ENCODE assay signal across 25 mouse cellular contexts in the genomic region with DNA sequence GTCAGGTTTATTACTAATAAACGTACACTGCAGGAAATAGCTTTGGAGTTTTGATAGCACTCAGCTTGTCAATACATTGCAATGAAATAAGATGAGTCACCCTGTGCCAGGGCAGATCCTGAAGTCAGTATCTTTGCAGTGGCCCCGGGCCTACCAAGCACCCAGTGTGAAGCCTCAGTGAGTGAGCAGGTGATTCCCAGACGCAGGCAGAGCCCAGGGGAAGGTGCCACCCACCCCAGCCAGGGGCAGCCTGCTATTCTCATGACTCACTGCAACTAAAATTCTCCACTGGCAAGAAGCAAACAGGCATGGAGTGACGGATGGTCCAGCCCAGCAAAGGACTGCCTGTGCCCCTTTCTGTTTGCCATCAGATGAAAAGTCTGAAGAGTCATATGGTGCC.
DNase-seq lines count a peak whose midpoint lies in the region; ATAC-seq lines count a peak whose summit lies in the region.
"Had no signal": no experiment of that assay in that cellular context is flagged by ENCODE, and none has a peak within 500 bp of the region (broad histone marks: within the 10 kb centered on the region; RNA-seq: fewer than 3 reads in every experiment).

No protein-coding gene starts in this region.

- no peak overlapping the region for H3K4me3 ChIP-seq in heart, embryonic 13.5 days
- H3K4me3 ChIP-seq in intestine, embryonic 16.5 days (ENCODE audit: low read length) = no peak overlapping the region
- H3K4me3 ChIP-seq in forebrain, embryonic 10.5 days = no peak overlapping the region
- no peak overlapping the region for H3K4me3 ChIP-seq in midbrain, embryonic 16.5 days (ENCODE audit: low read depth, low read length)
- H3K4me3 ChIP-seq: embryonic facial prominence, embryonic 12.5 days; forebrain, embryonic 12.5 days; hindbrain, embryonic 13.5 days; limb, embryonic 15.5 days; neural tube, embryonic 15.5 days had no signal

- no peaks in the 10 kb centered on the region for H3K36me3 ChIP-seq in heart, embryonic 13.5 days
- no peaks in the 10 kb centered on the region for H3K36me3 ChIP-seq in intestine, embryonic 16.5 days (ENCODE audit: control insufficient read depth, insufficient read depth, low read length)
- H3K36me3 ChIP-seq in forebrain, embryonic 10.5 days (replicated peaks) = no peaks in the 10 kb centered on the region
- H3K36me3 ChIP-seq in midbrain, embryonic 16.5 days (ENCODE audit: control insufficient read depth, insufficient read depth, low read length) = no peaks in the 10 kb centered on the region
- H3K36me3 ChIP-seq: embryonic facial prominence, embryonic 12.5 days; forebrain, embryonic 12.5 days; hindbrain, embryonic 13.5 days; limb, embryonic 15.5 days; neural tube, embryonic 15.5 days had no signal

- no peak for DNase-seq in heart, postnatal 25 days (ENCODE audit: low spot score)
- peak; percentile 9 for DNase-seq in urinary bladder, postnatal 25 days (ENCODE audit: low spot score)
- no peak for DNase-seq in urinary bladder, adult 2 months (ENCODE audit: low spot score)
- DNase-seq in forebrain, embryonic 10.5 days (ENCODE audit: extremely low spot score, low spot score) = no peak
- DNase-seq: adrenal gland, adult 2 months; cerebellum, adult 2 months; cerebellum, postnatal 25 days; gastrocnemius, postnatal 36 days; heart, postnatal 14 days; kidney, postnatal 14 days; left cerebral cortex, postnatal 4 days; lung, adult 18-20 months; lung, postnatal 10 days; right cerebral cortex, adult 18-20 months; thymus, adult 2 months; thymus, postnatal 4 days had no signal

- ATAC-seq in heart, embryonic 13.5 days (ENCODE audit: extremely low read depth, insufficient number of reproducible peaks, low FRiP score, low TSS enrichment) = no peak
- ATAC-seq in intestine, embryonic 16.5 days = peak; percentile 51
- ATAC-seq in midbrain, embryonic 16.5 days = no peak

- no peak overlapping the region for H3K4me2 ChIP-seq in heart, embryonic 13.5 days
- H3K4me2 ChIP-seq in intestine, embryonic 16.5 days (ENCODE audit: low read depth, low read length) = no peak overlapping the region
- no peak overlapping the region for H3K4me2 ChIP-seq in midbrain, embryonic 16.5 days (ENCODE audit: low read length)
- H3K4me2 ChIP-seq: embryonic facial prominence, embryonic 12.5 days; forebrain, embryonic 12.5 days; hindbrain, embryonic 13.5 days; limb, embryonic 15.5 days; midbrain, embryonic 11.5 days; neural tube, embryonic 15.5 days had no signal

- H3K27me3 ChIP-seq in heart, embryonic 13.5 days (replicated peaks) = no peaks in the 10 kb centered on the region
- H3K27me3 ChIP-seq in intestine, embryonic 16.5 days (replicated peaks; ENCODE audit: control insufficient read depth, insufficient read depth, low read length) = no peaks in the 10 kb centered on the region
- no peaks in the 10 kb centered on the region for H3K27me3 ChIP-seq in forebrain, embryonic 10.5 days (ENCODE audit: poor library complexity, severe bottlenecking)
- H3K27me3 ChIP-seq in midbrain, embryonic 16.5 days (ENCODE audit: control insufficient read depth, insufficient read depth, low read depth, low read length) = no peaks in the 10 kb centered on the region
- H3K27me3 ChIP-seq: embryonic facial prominence, embryonic 12.5 days; forebrain, embryonic 12.5 days; hindbrain, embryonic 13.5 days; limb, embryonic 15.5 days; neural tube, embryonic 15.5 days had no signal

- H3K9me3 ChIP-seq in heart, embryonic 13.5 days = no peaks in the 10 kb centered on the region
- no peaks in the 10 kb centered on the region for H3K9me3 ChIP-seq in intestine, embryonic 16.5 days (ENCODE audit: control insufficient read depth, low read length)
- H3K9me3 ChIP-seq in forebrain, embryonic 10.5 days = no peaks in the 10 kb centered on the region
- no peaks in the 10 kb centered on the region for H3K9me3 ChIP-seq in midbrain, embryonic 16.5 days (replicated peaks; ENCODE audit: control insufficient read depth, low read length, poor library complexity, severe bottlenecking)
- H3K9me3 ChIP-seq: embryonic facial prominence, embryonic 12.5 days; forebrain, embryonic 12.5 days; hindbrain, embryonic 13.5 days; limb, embryonic 15.5 days; neural tube, embryonic 15.5 days had no signal

- peak overlapping the region; percentile 24; the same call in 1 of the 2 replicates for H3K27ac ChIP-seq in heart, embryonic 13.5 days (replicated peaks)
- peak overlapping the region; percentile 69 for H3K27ac ChIP-seq in intestine, embryonic 16.5 days (ENCODE audit: low read length)
- no peak overlapping the region for H3K27ac ChIP-seq in forebrain, embryonic 10.5 days
- H3K27ac ChIP-seq in midbrain, embryonic 16.5 days (ENCODE audit: low read length) = no peak overlapping the region
- H3K27ac ChIP-seq: embryonic facial prominence, embryonic 12.5 days; forebrain, embryonic 12.5 days; hindbrain, embryonic 13.5 days; limb, embryonic 15.5 days; neural tube, embryonic 15.5 days had no signal

- no peak overlapping the region for H3K9ac ChIP-seq in heart, embryonic 13.5 days
- no peak overlapping the region for H3K9ac ChIP-seq in intestine, embryonic 16.5 days (ENCODE audit: low read depth, low read length)
- no peak overlapping the region for H3K9ac ChIP-seq in midbrain, embryonic 16.5 days (ENCODE audit: low read depth, low read length)
- H3K9ac ChIP-seq: embryonic facial prominence, embryonic 12.5 days; forebrain, embryonic 12.5 days; hindbrain, embryonic 13.5 days; limb, embryonic 15.5 days; neural tube, embryonic 15.5 days had no signal

- intact Hi-C loops in heart, postnatal 25 days (cut with DNase I) = no loop called here

- H3K4me1 ChIP-seq in heart, embryonic 13.5 days = peaks cover 22% of the 10 kb centered on the region
- H3K4me1 ChIP-seq in intestine, embryonic 16.5 days (ENCODE audit: control insufficient read depth, insufficient read depth, low read length) = peaks cover 5% of the 10 kb centered on the region; the same call in 1 of the 2 replicates
- H3K4me1 ChIP-seq in forebrain, embryonic 10.5 days = no peaks in the 10 kb centered on the region
- no peaks in the 10 kb centered on the region for H3K4me1 ChIP-seq in midbrain, embryonic 16.5 days (ENCODE audit: control insufficient read depth, insufficient read depth, low read length)
- H3K4me1 ChIP-seq: embryonic facial prominence, embryonic 12.5 days; forebrain, embryonic 12.5 days; hindbrain, embryonic 13.5 days; limb, embryonic 15.5 days; neural tube, embryonic 15.5 days had no signal

- WGBS in heart, embryonic 13.5 days = 60% methylated on average over 4 of the region's 4 CpGs
- 60% methylated on average over 4 of the region's 4 CpGs for WGBS in intestine, embryonic 16.5 days
- WGBS in forebrain, embryonic 10.5 days = 85% methylated on average over 4 of the region's 4 CpGs
- 86% methylated on average over 4 of the region's 4 CpGs for WGBS in midbrain, embryonic 16.5 days

Comparison
In these comparisons a context has a peak if more than half of its experiments do, and no peak if none do; other contexts are left out.
1. H3K27ac ChIP-seq: peak in heart, embryonic 13.5 days (single experiment) and intestine, embryonic 16.5 days (single experiment); none in forebrain, embryonic 10.5 days (single experiment) and midbrain, embryonic 16.5 days (single experiment).